ENCODE assay signal across 9 mouse cellular contexts in the genomic region with DNA sequence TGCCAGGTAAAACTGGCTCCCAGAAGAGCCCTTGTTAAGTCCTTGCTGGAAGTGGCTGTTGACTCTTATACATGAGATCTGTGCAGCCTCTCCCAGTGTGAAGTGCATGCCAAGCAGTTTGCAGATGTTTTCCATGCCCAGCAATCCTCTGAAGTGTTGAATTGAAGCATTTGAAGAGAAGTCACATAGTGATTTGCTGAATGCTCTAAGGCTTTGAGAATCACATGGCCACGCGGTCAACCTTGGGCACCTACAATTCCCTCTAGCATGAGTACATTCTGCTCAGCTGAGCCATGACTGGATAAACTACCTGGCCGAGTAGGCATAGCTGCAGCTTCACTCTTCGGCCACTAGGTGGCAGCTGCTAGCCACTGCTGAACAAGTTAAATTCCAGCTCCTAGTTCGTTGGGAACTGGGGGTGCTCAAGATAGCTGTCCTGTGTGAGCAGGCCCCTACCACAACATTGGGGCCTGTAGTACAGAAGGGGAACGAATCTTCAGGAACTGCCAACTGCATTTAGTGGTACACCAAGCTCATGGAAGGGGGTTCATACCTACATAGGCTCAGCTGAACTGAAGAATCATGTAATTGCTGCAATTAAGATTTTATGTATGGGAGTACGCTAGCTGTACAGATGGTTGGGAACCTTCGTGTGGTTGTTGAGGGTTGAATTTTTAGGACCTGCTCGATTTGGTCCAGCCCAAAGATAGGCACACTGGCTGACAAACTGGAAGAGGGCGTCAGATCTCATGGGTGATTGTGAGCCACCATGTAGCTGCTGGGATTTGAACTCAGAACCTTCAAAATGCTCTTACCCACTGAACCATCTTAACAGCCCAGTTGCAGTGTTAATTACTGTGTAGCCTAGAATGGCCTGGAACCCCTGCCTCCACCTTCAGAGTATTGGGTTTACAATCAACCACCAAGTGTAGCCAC. TPM values are rescaled to one million over a fixed set of nuclear protein-coding genes. Genes with fewer than 3 reads are reported as not detected.
A peak's percentile ranks its signal among the peaks of the same experiment; 100 is the strongest.
DNase-seq lines count a peak whose midpoint lies in the region; ATAC-seq lines count a peak whose summit lies in the region.
"Had no signal": no experiment of that assay in that cellular context is flagged by ENCODE, and none has a peak within 500 bp of the region (broad histone marks: within the 10 kb centered on the region; RNA-seq: fewer than 3 reads in every experiment).

No protein-coding gene starts in this region.

- WGBS in forebrain, embryonic 10.5 days, result 28% methylated on average over 10 of the region's 10 CpGs
- WGBS in lung, embryonic 15.5 days, result 30% methylated on average over 10 of the region's 10 CpGs

- H3K36me3 ChIP-seq in forebrain, embryonic 10.5 days (replicated peaks), result peaks cover 65% of the 10 kb centered on the region
- peaks cover 55% of the 10 kb centered on the region for H3K36me3 ChIP-seq in lung, embryonic 15.5 days

- ATAC-seq in lung, embryonic 15.5 days (ENCODE audit: borderline replicate concordance, extremely low read depth, low FRiP score, low TSS enrichment), result peak; percentile 76

- DNase-seq in ES-CJ7 (ENCODE audit: low read depth, low spot score), result peak; percentile 93
- peak; percentile 84 for DNase-seq in c-Kit-positive CD71-negative TER-119-negative erythroid progenitor cells, embryonic 14.5 days (ENCODE audit: low read depth)
- DNase-seq in forebrain, embryonic 10.5 days (ENCODE audit: extremely low spot score, low spot score), result peak; percentile 77
- DNase-seq in heart, postnatal 10 days, result peak; percentile 82 to 83
- peak; percentile 78 to 83 for DNase-seq in kidney, postnatal 4 days
- DNase-seq in ovary, postnatal 14 days (ENCODE audit: low spot score), result peak; percentile 69
- peak; percentile 85 for DNase-seq in thymus, postnatal 0 days (ENCODE audit: low spot score)

- H3K27ac ChIP-seq in forebrain, embryonic 10.5 days, result 0 out of 2 replicates have a peak overlapping the region, but pooled peaks have one; percentile 15
- peak overlapping the region; percentile 52 for H3K27ac ChIP-seq in lung, embryonic 15.5 days

- H3K9ac ChIP-seq in lung, embryonic 15.5 days, result no peak overlapping the region

- no peaks in the 10 kb centered on the region for H3K9me3 ChIP-seq in forebrain, embryonic 10.5 days
- no peaks in the 10 kb centered on the region for H3K9me3 ChIP-seq in lung, embryonic 15.5 days
- H3K9me3 ChIP-seq: megakaryocyte, embryonic 14.5 days had no signal

- H3K4me2 ChIP-seq in lung, embryonic 15.5 days, result no peak overlapping the region

- H3K4me1 ChIP-seq in forebrain, embryonic 10.5 days, result peaks cover 31% of the 10 kb centered on the region
- peaks cover 40% of the 10 kb centered on the region for H3K4me1 ChIP-seq in lung, embryonic 15.5 days

- no peaks in the 10 kb centered on the region for H3K27me3 ChIP-seq in forebrain, embryonic 10.5 days (ENCODE audit: poor library complexity, severe bottlenecking)
- H3K27me3 ChIP-seq in lung, embryonic 15.5 days, result no peaks in the 10 kb centered on the region
- H3K27me3 ChIP-seq: megakaryocyte, embryonic 14.5 days had no signal

- intact Hi-C loops in heart, postnatal 10 days (cut with DNase I), result loop anchor here (1.0 to 2.0 kb wide), 3 partner anchors 14 to 74 kb away; no protein-coding TSS in a partner anchor

- H3K4me3 ChIP-seq in forebrain, embryonic 10.5 days, result peak overlapping the region; percentile 0; the same call in 1 of the 2 replicates
- no peak overlapping the region for H3K4me3 ChIP-seq in lung, embryonic 15.5 days
- H3K4me3 ChIP-seq: megakaryocyte, embryonic 14.5 days had no signal

RNA-seq across cellular contexts. Expression of a gene that starts 6.4 kb away (rescaled TPM):
- polyA plus RNA-seq in forebrain, embryonic 10.5 days (2016; fragmentation: Nextera tagmentation; extraction: Ambion mirVana), result 2,087 and 2,135 TPM in 2 replicates
- total RNA-seq in heart, postnatal 10 days (2021), result 100 to 1,000 TPM; 752 to 777 TPM
- polyA plus RNA-seq in lung, embryonic 15.5 days (2015; fragmentation: Nextera tagmentation; extraction: Ambion mirVana), result 2,408 and 2,762 TPM in 2 replicates
- 2,922 and 3,108 TPM in 2 replicates for polyA plus RNA-seq in thymus, postnatal 0 days (2015; fragmentation: Nextera tagmentation; extraction: Ambion mirVana)

RNA-seq across cellular contexts. Expression of a gene that starts 6.6 kb away (rescaled TPM):
- polyA plus RNA-seq in forebrain, embryonic 10.5 days (2016; fragmentation: Nextera tagmentation; extraction: Ambion mirVana), result 0.25 and 0.55 TPM in 2 replicates
- total RNA-seq in heart, postnatal 10 days (2021), result 1 to 10 TPM; 1.3 to 1.8 TPM
- 0.25 and 0.52 TPM in 2 replicates for polyA plus RNA-seq in lung, embryonic 15.5 days (2015; fragmentation: Nextera tagmentation; extraction: Ambion mirVana)
- polyA plus RNA-seq in thymus, postnatal 0 days (2015; fragmentation: Nextera tagmentation; extraction: Ambion mirVana), result 1.1 and 1.5 TPM in 2 replicates

RNA-seq across cellular contexts. Expression of a gene that starts 12.2 kb away (rescaled TPM):
- polyA plus RNA-seq in forebrain, embryonic 10.5 days (2016; fragmentation: Nextera tagmentation; extraction: Ambion mirVana), result 58.2 and 59.2 TPM in 2 replicates
- 10 to 100 TPM; 75.3 to 87.0 TPM for total RNA-seq in heart, postnatal 10 days (2021)
- 115 and 128 TPM in 2 replicates for polyA plus RNA-seq in lung, embryonic 15.5 days (2015; fragmentation: Nextera tagmentation; extraction: Ambion mirVana)
- 244 and 341 TPM in 2 replicates for polyA plus RNA-seq in thymus, postnatal 0 days (2015; fragmentation: Nextera tagmentation; extraction: Ambion mirVana)

RNA-seq across cellular contexts. Expression of a gene that starts 20.7 kb away (rescaled TPM):
- polyA plus RNA-seq in forebrain, embryonic 10.5 days (2016; fragmentation: Nextera tagmentation; extraction: Ambion mirVana), result not detected in 2 replicates
- total RNA-seq in heart, postnatal 10 days (2021), result not detected
- not detected in 2 replicates for polyA plus RNA-seq in lung, embryonic 15.5 days (2015; fragmentation: Nextera tagmentation; extraction: Ambion mirVana)
- polyA plus RNA-seq in thymus, postnatal 0 days (2015; fragmentation: Nextera tagmentation; extraction: Ambion mirVana), result 0.08 and 0.10 TPM in 2 replicates

RNA-seq across cellular contexts. Expression of a gene that starts 20.8 kb away (rescaled TPM):
- polyA plus RNA-seq in forebrain, embryonic 10.5 days (2016; fragmentation: Nextera tagmentation; extraction: Ambion mirVana), result not detected in 2 replicates
- not detected for total RNA-seq in heart, postnatal 10 days (2021)
- polyA plus RNA-seq in lung, embryonic 15.5 days (2015; fragmentation: Nextera tagmentation; extraction: Ambion mirVana), result not detected in 2 replicates
- polyA plus RNA-seq in thymus, postnatal 0 days (2015; fragmentation: Nextera tagmentation; extraction: Ambion mirVana), result not detected in 2 replicates
